Mouse (Mus musculus) left cerebral cortex, postnatal 10 days (tissue): ENCODE data around the gene Gm45716. TPM values are rescaled to one million over a fixed set of nuclear protein-coding genes. Genes with fewer than 3 reads are reported as not detected.

Experiments
- DNase-seq, 2 experiments: peaks; one replicate each; pipeline ENCODE4 v3.0.0; 2021 to 2022; ENCODE audit warnings: low spot score in 2 of 2, mixed read lengths in 1 of 2; ENCODE audit errors: extremely low spot score in 1 of 2
- intact Hi-C: fragments of 180-260 bp; cut with DNase I; formaldehyde crosslinking; loops from one replicate; pipeline ENCODE4 v1.15.1; 2025
- total RNA-seq, 2 experiments: library from RNA; stranded (reverse); gene quantifications; 2 replicates each; pipeline ENCODE4 v1.2.3; 2021

Gene Gm45716
- total RNA-seq, 2 experiments from 2014 or later: 3.7 to 5.0 TPM

DNA sequence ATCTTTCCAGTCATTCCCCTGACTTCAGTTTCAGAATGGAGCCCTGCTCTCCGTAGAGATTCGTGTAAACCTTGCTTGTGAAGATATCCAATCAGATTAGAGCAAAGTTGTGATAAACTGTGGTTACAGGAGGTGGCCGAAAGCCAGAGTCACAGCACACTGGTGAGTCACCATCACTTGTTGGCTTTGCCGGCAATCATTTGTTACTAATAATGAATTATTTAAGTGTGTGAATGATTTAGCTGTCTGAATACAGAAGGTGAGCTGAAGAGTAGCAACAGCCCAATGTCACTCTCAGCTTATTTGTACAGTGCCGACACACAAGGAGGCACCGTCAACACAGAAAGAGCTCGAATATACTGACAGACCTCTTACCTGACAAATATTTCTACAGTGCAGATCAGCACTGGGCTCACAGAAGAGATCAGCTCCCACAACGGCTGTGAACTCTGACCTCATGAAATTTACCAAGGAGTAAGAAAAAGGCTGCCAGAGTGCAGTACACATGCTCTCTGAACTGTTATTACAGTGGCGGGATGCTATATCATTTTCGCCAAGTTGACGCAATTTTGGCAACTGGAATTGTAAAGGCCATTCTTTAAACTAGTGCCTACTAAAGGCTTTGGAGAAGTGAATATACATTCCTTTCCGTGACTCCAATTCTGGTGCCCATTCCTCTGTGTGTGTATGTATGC is 9.2 kb downstream of the Gm45716 start:
- DNase-seq: no peak
- intact Hi-C loops: loop anchor here (5.0 kb wide), 1 partner anchor 51 kb away; the partner anchor contains the start of gene Mmd

DNA sequence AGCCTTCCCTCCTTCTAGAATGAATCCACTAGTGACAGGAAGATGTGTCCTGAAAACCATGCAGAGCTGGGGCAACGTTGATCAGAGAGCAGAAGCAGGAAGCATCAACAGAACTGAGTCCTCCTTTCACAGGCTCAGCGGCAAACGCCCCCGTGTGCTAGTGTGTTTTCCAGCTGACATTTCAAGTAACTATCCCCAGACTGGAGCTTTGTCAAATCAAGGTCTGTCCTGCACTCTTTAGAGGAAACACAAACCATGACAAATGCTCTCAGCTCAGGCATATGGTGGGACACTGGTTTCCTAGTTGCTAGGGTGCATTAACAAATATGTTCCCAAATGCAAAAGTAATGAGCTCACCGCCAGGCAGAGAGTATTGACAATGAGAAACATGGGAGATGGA is 10.6 kb downstream of the Gm45716 start:
- intact Hi-C loops: loop anchor here (5.0 kb wide), 1 partner anchor 49 kb away; the partner anchor contains the start of gene Mmd
- no peak for DNase-seq

DNA sequence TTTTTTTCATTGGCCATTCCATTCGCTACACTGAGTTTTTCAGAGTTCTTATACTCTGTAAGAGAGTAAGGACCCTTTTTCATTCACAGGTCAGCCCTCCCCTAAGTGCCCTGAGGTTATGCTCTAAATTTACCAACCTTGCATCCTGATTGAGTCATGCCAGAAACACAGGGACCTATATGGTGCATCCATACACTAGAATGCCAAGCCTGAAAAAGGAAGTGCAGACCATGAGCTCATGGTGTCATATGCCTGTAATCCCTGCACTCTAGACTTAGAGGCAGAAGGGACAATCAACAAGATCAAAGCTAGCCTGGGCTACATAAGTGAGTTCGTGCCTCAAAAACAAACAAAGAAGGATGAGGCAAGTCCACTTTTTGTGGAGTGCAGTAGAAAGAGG is 13.3 kb downstream of the Gm45716 start:
- DNase-seq: no peak

DNA sequence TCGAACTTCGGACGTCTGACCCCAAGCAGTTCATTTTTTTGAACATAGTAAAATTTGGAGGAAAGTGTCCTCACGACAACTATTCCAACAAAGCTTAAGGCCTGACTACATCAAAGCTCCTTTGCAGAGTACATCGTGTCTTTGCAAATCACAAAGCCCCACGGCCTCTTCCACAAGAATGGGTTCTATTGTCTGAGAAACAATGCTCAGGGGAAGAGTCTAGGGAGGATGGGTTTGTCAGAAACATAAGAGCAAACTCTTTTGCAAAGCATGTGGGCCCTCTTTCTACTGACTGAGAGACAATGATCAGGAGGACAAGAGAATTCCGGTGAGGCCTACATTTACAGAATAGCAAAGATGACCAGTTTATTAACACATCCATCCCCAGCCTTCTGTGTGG is 26.8 kb downstream of the Gm45716 start:
- intact Hi-C loops: no loop called here
- no peak for DNase-seq

More for the DNA sequence above, 13.3 kb downstream of the Gm45716 start:
- intact Hi-C loops: no loop called here

DNA sequence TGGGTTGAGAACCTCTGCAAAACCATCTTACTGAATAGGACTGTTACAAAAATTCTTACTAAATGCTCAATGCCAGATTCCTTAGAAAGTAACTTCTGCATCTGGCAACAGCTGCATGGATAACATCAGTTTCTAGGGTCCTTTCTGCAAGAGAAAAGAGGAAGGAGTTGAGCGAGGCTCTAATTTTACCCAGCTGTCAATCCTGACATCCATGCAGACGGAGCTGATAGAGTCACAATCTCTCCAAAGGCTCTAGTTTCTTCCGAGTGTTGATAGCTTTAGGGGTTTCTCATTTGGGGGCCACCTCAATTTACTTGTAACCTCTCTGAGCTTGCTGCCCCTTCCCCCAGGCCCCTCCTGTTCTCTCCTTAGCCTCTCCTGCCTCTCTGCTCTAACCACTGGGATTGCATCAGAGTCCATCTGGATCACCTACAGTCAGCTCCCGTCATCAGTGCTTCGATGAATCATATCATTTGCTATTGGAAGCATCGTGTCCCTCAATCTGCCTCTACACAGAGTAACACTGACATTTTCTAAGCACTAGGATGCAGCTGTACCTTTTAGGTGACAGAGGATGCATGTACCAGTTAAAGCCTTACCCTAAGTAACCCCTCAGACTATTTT is 32.7 kb downstream of the Gm45716 start:
- no peak for DNase-seq
- intact Hi-C loops: no loop called here

DNA sequence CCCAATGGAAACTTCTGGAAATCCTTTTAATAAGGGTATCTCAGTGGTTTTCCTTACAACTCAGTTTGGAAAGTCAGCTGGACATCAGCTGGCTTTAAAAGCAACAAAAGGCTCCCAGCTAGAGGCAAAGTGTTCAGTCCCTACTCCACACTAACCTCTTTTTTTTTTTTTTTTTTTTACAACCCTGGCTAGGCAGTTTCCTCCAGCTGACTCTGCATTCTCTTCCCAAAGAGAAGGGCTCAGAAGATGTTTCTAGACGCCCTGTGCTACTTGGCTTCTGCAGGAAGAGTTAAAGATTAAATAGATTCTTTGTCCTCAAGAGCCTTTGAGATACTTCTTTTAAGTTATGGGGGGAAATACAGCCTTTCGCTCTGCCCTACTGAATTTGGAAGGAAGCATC is 33.3 kb downstream of the Gm45716 start:
- intact Hi-C loops: no loop called here
- no peak for DNase-seq

DNA sequence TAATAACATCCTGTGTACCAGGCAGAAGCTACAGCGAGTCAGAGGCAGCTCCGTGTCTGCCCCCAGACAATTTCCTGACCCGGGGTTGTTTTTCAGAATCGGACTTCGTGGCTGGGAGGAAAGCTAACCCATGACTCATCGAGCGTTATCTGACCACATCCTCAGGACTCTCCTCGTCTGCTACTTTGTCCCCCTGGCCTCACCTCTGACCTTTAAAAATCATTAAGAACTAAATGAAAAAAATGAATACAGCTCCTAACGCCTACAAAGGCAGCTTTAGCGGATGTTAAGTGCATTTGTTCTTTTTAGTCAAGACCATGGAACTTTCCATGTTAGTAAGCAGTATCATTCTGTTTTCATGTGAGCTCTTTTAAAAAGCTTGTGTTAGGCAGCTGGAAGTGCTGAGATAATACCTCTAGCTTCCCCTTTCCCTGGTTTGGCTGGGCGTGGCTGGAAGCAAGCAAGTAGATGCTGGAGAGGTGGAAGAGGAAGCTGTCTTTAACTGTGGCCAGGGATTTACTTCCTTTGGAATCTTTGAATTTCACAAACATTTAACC is 37.5 kb downstream of the Gm45716 start:
- intact Hi-C loops: no loop called here
- DNase-seq: no peak

DNA sequence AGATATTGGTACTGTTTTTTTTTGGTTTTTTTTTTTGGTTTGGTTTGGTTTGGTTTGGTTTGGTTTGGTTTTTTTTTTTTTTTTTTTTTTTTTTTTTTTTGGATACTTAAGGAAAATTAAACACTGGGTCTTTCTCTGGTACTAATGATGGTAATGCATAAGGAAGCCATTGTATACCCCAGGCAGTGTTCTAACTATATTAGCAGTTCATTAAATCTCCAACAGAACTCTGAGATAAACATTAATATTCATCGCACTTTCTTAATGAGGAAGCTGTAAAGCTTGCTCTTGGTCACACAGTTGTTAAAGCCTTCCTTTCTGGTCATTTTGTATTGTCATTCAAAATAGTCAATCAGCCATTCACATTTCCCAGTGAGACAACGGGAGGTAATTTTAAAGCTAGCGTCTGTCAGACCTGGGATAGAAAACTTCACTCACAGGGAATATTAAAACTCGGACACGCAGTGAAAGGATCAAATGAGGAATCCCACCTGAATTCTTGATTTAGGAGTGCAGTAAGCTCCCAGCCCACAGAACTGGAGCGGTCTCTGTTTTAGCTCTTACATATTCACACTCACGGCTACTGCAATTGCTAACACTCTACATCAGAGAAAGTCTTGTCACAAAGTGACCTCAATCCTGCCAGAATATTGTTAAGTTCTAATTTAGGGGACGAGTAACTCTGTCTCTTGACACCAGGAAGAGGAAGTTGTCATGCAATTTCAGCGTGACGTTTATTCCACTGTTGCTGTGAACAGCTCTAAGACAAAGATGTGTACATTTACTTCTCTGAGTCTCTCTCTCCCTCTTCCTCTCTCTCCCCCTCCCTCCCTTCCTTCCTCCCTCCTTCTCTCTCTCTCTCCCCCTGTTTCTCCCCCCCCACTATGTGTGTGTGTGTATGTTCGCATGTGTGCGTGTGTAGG is 39.8 kb downstream of the Gm45716 start:
- DNase-seq: no peak
- intact Hi-C loops: no loop called here

DNA sequence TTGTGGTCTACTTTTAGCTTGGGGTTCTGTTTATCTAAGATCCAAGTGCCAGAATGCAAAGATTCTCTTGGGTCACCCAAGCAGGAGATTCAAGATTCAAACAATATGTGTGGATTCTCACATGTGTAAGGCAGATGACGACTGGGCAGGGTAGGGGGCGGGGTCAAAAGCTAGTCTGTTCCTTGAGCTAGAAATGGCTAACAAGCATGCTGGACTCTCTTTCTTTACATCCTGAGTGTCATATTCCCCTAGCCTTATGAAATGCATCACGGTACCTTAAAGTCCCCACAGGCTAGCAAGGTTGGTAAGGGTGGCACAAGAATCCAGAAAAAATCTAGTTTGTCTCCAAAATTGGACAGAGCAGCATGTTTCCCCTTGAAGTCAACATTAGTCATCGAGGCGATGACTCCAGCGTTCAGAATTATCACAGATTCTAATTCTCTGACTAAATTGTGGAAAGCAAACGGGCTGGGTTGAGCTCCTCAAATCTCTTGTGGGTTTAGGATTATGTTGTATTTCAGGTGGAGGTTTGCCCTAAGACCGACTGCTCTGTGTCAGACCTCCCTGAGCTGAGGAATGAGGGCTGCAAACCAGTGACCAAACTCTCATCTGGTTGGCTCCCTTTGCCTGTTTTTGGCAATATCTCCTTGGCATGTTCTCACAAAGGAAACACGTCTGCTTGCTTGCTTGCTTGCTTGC is 40.9 kb downstream of the Gm45716 start:
- intact Hi-C loops: no loop called here
- DNase-seq: no peak

DNA sequence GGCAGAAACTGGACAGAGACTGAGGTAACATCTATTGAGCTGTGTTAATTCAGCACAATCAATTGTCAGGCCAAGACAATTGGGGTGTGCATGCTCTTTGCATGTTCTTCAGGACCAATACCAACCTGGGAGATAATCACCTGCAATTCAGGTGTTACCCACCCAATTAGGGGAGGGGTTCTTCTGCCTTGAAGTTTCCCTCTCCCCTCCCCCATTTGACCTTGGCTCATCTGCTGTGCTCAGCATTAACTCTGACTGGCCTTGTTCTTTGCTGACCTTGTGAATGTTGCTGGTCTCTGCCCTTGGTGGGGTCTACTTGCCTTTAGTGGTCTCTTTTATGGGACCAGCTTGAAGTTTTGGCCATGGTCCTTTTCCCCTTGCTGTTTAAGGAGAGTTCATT is 42.3 kb downstream of the Gm45716 start:
- no peak for DNase-seq
- intact Hi-C loops: no loop called here

DNA sequence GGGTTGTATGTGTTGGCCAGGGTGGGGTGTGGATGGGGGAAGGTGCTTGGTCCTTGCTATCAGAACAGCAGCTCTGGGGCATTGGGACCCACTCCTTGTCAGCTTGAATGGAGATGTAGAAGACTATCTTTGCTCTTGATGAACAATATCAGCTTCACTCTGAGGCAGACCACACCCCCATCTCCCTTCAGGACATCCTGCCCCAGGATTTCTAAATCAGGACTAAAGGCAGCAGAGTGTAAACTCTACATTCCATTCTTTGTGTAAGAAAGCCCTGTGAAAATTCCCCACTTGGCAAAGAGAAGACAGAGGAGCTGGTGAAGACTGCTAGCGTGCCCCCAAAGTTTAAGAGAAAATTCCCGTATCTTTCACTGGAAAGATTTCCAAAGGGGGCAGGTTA is 43.2 kb downstream of the Gm45716 start:
- peak in 1 of 2 experiments; percentile 35 for DNase-seq
- intact Hi-C loops: no loop called here

DNA sequence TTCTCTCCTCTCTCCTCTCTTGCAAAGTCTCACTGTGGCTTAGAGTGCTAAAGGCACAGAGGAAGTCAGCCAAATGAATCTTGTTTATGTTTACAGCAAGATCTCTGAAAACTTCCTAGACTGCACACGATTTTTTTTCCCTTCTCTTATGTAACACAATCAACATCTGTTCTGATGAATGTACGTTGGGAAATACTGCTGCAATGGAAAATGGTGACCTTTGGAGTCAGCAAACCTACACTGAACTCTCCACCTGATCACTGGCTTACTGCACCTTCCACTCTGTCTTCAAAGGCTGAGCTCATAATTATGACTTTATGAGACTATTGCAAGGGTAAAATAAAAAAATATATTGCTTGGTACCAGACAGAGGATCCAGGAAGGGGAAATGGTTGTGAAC is 44.1 kb downstream of the Gm45716 start:
- intact Hi-C loops: no loop called here
- DNase-seq: no peak

DNA sequence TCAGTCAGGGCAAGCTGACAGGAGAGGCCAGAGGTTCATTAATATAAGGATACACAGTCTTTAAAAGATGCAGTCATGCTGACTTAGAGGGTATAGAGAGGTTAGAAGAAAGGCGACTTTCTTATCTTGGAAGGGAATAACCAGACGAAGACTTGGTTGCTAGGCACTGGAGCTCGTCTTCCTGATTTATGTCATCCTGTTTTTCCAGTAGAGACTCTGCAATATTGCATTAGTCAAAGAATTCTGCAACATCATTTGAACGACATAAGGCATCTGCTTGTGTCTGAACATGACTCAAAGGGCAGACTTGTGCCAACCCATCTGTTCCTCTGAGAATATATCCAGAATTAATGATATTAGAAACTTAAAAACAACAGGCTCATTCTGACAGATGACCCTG is 45.2 kb downstream of the Gm45716 start:
- no peak for DNase-seq
- intact Hi-C loops: no loop called here

DNA sequence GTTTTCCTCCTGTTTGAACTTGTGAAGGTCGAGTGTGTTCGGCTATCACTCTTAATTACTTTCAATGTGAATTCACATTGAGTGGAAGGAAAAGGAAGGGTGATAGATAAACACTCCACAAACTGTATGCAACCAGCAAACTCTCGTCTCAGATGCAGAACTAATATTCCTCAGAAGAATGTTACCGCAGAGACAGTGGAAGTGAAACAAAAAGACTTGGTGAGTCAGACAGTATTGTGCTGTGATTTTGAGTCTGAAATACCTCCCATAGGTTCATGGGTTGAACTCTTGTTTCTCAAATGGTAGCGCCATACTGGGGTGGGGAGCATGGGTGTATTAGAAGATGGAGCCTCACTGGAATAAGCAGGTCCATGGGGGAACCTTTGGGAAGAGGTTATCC is 47.7 kb downstream of the Gm45716 start:
- DNase-seq: no peak
- intact Hi-C loops: no loop called here

DNA sequence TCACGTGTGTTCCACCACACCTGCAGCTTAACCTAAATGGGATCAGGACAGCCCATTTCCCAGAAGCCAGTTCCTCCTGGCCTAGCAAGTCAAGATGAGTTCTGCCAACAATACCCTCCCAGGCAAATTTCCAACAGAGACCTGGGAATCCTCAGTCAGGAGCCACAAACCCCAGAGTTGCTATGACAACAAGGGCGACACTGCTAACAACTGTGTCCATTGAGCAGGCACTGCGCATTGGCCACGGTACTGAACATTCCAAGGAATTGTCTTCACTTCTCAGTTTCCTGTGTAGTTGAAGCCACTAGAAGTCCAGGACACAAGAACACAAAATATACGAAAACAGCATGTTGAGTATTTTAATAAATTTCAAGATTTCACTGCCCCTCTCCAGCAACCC is 50.1 kb downstream of the Gm45716 start:
- intact Hi-C loops: no loop called here
- DNase-seq: no peak

DNA sequence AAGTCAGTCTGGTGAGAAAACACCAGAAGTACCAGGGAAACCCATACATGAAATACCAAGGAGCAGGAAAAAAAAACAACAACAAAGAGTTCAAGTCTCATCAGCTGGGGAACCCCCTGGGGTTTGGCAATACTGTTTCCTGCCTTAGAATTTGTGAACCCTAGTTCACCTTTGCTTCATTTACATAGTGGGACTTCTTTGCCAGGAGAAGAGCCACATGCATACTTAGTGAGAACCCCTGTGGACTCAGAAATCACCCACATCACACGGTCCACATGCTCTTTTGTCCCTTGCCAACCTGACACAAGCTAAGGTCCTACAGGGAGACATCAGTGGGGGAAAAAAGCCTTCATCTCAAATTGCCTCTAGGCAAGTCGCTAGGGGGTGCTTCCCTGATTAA is 51.2 kb downstream of the Gm45716 start:
- no peak for DNase-seq
- intact Hi-C loops: no loop called here

DNA sequence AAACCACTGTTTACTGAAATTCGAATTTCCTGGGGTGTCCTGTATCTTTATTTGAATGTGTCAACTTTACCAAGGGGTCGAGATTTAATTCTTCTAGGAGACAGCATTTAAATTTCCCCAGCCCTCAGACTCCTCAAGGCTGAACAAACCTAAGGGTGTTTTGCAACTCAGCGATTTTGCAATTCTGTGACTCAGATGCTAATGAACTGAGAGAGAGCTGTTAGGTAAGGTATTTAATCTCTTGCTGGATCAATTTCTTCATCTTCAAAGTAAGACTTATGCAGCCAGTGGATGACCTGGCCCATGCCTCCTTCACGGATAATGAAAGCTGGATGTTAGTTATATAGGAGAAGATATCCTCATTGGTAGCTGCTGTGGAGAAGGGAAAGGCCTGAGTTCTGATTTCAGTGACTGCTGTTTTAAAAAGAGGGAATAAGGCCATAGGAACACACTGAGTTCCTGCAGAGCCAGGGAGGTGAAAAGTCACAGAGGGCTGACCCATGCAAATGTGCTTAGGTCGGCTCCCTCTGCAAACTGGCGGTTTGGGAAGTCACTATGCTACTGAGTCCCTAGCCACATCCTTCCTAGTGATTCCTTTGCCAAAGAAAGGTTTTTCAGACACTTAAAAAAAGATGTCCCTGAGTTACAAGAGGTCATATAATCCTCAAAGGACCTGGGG is 53.3 kb downstream of the Gm45716 start:
- intact Hi-C loops: no loop called here
- no peak for DNase-seq

DNA sequence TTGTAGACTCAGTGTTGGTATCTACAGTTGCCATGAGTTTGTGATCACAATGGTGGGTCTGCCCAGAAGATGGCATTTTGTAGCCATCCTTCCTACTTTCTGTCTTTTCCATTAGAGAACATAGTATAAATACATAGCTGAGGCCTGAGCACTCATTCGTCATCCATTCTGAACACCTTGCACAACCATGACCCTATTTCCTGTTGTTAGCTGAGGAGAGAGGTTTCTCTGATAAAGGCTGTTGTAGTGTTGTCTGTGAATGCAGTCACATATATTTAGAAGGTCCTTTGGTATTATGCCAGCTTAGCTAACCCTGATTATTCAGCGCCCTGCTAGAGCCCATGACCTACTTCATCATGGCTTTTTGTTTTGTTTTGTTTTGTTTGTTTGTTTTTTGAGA is 54.4 kb downstream of the Gm45716 start:
- DNase-seq: no peak
- intact Hi-C loops: no loop called here
